Mouse (Mus musculus) hindbrain, embryonic 13.5 days (tissue): ENCODE results near the gene Gm42669. TPM values are rescaled to one million over a fixed set of nuclear protein-coding genes. Genes with fewer than 3 reads are reported as not detected.

ENCODE experiments used
- ATAC-seq: fragments of 200-750 bp; cut with Nextera tagmentation; 2 replicates; pipeline ENCODE4 v1.8.0; 2017; ENCODE audit warnings: moderate TSS enrichment; ENCODE audit not compliant: low FRiP score
- H3K27ac ChIP-seq: fragments of 300-500 bp; sonication (generic); 2 replicates; pipeline ENCODE4 v1.5.1; 2015; ENCODE audit warnings: inconsistent platforms, mild to moderate bottlenecking, moderate library complexity
- H3K27me3 ChIP-seq: fragments of 300-500 bp; sonication (generic); 2 replicates; pipeline ENCODE4 v1.6.1; 2015; ENCODE audit warnings: mild to moderate bottlenecking, inconsistent platforms
- H3K36me3 ChIP-seq: fragments of 300-500 bp; sonication (generic); 2 replicates; pipeline ENCODE4 v1.6.1; 2015; ENCODE audit warnings: mild to moderate bottlenecking, inconsistent platforms
- H3K4me1 ChIP-seq: fragments of 300-500 bp; sonication (generic); replicated peaks from 2 replicates; pipeline ENCODE4 v1.6.1; 2015; ENCODE audit warnings: inconsistent platforms
- H3K4me2 ChIP-seq: fragments of 300-500 bp; sonication (generic); 2 replicates; pipeline ENCODE4 v1.6.1; 2015; ENCODE audit warnings: inconsistent platforms, mild to moderate bottlenecking, moderate library complexity
- H3K4me3 ChIP-seq: fragments of 300-500 bp; sonication (generic); 2 replicates; pipeline ENCODE4 v1.5.1; 2015; ENCODE audit warnings: mild to moderate bottlenecking, inconsistent platforms
- H3K9ac ChIP-seq: fragments of 300-500 bp; sonication (generic); 2 replicates; pipeline ENCODE4 v1.6.1; 2015; ENCODE audit warnings: mild to moderate bottlenecking, inconsistent platforms
- H3K9me3 ChIP-seq: fragments of 300-500 bp; sonication (generic); 2 replicates; pipeline ENCODE4 v1.6.1; 2016; ENCODE audit warnings: inconsistent platforms
- WGBS: fragments of 180-500 bp; shearing (Covaris S2); methylation state at CpG from one replicate; pipeline ENCODE4 v1.1.7; 2015; 5-methylcytosine and 5-hydroxymethylcytosine counted together
- polyA plus RNA-seq: library from polyadenylated mRNA; unstranded; fragments of >200 nt; fragmentation: Nextera tagmentation; extraction: Ambion mirVana; gene quantifications from 2 replicates; pipeline ENCODE4 v1.2.1, GENCODE M21; 2015

The Gm42669 gene
- polyA plus RNA-seq, 1 experiment from 2014 or later, result 0.70 TPM

DNA sequence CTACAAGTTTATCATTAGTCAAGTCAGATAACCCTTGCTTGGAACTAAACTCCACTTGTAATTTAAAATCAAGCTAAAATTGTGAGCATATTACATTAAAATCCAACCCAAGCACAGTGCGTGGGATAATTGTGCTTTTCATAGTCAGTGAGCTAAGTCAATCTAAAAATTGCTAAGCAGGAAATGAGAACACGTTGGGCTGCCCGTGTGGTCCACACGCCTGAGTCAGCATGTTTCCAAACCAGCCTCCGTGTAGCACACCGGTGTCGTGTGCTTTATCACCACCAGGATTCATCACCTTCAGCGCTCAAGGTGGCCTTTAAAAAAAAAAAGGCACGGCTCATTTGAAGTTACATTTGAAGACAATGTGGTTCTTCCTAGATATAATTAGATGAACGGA is 16.9 kb downstream of the Gm42669 start:
- H3K36me3 ChIP-seq, result no peaks in the 10 kb centered on the region
- no peak overlapping the region for H3K9ac ChIP-seq
- no peak overlapping the region for H3K27ac ChIP-seq
- H3K4me2 ChIP-seq, result no peak overlapping the region
- no peak for ATAC-seq
- no peaks in the 10 kb centered on the region for H3K27me3 ChIP-seq
- no peak overlapping the region for H3K4me3 ChIP-seq
- no peaks in the 10 kb centered on the region for H3K4me1 ChIP-seq
- WGBS, result 85% methylated on average over 10 of the region's 10 CpGs
- no peaks in the 10 kb centered on the region for H3K9me3 ChIP-seq

GRCm38 (mm10) chr5:107528856-107529255 is 21.4 kb downstream of the Gm42669 start:
- Histone ChIP-seq H3K4me2 (no peak overlapping the region), H3K27ac (no peak overlapping the region), H3K9me3 (no peaks in the 10 kb centered on the region), H3K27me3 (no peaks in the 10 kb centered on the region), H3K4me1 (no peaks in the 10 kb centered on the region), H3K36me3 (no peaks in the 10 kb centered on the region), H3K4me3 (no peak overlapping the region), H3K9ac (no peak overlapping the region)
- 92% methylated on average over 3 of the region's 3 CpGs for WGBS
- ATAC-seq, result no peak

GRCm38 (mm10) chr5:107533590-107533989 is 26.2 kb downstream of the Gm42669 start:
- no peaks in the 10 kb centered on the region for H3K9me3 ChIP-seq
- 73% methylated on average over 2 of the region's 2 CpGs for WGBS
- H3K4me1 ChIP-seq, result no peaks in the 10 kb centered on the region
- H3K27me3 ChIP-seq, result no peaks in the 10 kb centered on the region
- H3K9ac ChIP-seq, result no peak overlapping the region
- H3K27ac ChIP-seq, result no peak overlapping the region
- H3K36me3 ChIP-seq, result no peaks in the 10 kb centered on the region
- no peak overlapping the region for H3K4me2 ChIP-seq
- no peak for ATAC-seq
- H3K4me3 ChIP-seq, result no peak overlapping the region

GRCm38 (mm10) chr5:107534581-107534980 is 27.2 kb downstream of the Gm42669 start, which contains the start of gene 1700028K03Rik:
1700028K03Rik (plus strand) TSS chr5:107534709.
- WGBS, result 69% methylated on average over 15 of the region's 15 CpGs
- no peaks in the 10 kb centered on the region for H3K36me3 ChIP-seq
- no peaks in the 10 kb centered on the region for H3K27me3 ChIP-seq
- no peak within 1 kb of the TSS for H3K4me3 ChIP-seq
- no peak within 1 kb of the TSS for H3K9ac ChIP-seq
- no peak within 1 kb of the TSS for H3K4me2 ChIP-seq
- H3K9me3 ChIP-seq, result no peaks in the 10 kb centered on the region
- H3K27ac ChIP-seq, result no peak within 1 kb of the TSS
- H3K4me1 ChIP-seq, result no peaks in the 10 kb centered on the region
- ATAC-seq, result no peak

GRCm38 (mm10) chr5:107541696-107542095 is 34.3 kb downstream of the Gm42669 start:
- 0 out of 2 replicates have a peak, but pooled peaks cover 3% of the 10 kb centered on the region for H3K4me1 ChIP-seq
- ATAC-seq, result no peak
- H3K36me3 ChIP-seq, result no peaks in the 10 kb centered on the region
- H3K4me2 ChIP-seq, result no peak overlapping the region
- H3K9me3 ChIP-seq, result no peaks in the 10 kb centered on the region
- no peak overlapping the region for H3K4me3 ChIP-seq
- H3K27ac ChIP-seq, result peak overlapping the region; percentile 26; the same call in 1 of the 2 replicates
- H3K27me3 ChIP-seq, result no peaks in the 10 kb centered on the region
- H3K9ac ChIP-seq, result no peak overlapping the region
- 20% methylated on average over 7 of the region's 7 CpGs for WGBS

GRCm38 (mm10) chr5:107545927-107546326 is 38.5 kb downstream of the Gm42669 start:
- Histone ChIP-seq H3K9ac (no peak overlapping the region), H3K27ac (no peak overlapping the region), H3K4me3 (no peak overlapping the region), H3K9me3 (no peaks in the 10 kb centered on the region), H3K36me3 (peaks cover 26% of the 10 kb centered on the region), H3K4me2 (no peak overlapping the region), H3K4me1 (0 out of 2 replicates have a peak, but pooled peaks cover 3% of the 10 kb centered on the region), H3K27me3 (no peaks in the 10 kb centered on the region)
- ATAC-seq, result no peak
- 86% methylated on average over 4 of the region's 4 CpGs for WGBS

DNA sequence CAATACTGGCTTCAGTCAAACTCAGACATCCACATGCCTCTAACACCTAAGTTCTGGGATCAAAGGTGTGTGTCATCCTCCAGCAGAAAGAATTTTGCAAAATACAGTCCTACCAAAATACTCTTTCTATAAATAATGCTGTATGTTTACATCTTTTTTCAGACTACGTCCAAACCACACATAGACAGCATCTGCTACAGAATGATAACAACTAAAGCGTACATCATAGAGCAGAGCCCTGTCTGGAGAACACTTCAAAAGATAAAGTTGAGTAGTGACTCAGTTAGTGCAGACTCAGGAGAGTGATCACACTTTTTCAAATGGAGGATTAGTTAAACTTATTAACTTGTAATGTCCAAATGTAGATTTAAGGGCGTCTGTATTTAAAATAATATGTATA is 40.5 kb downstream of the Gm42669 start:
- Histone ChIP-seq H3K9ac (no peak overlapping the region), H3K4me1 (no peaks in the 10 kb centered on the region), H3K27ac (no peak overlapping the region), H3K4me3 (no peak overlapping the region), H3K4me2 (no peak overlapping the region), H3K27me3 (no peaks in the 10 kb centered on the region), H3K36me3 (peaks cover 36% of the 10 kb centered on the region), H3K9me3 (no peaks in the 10 kb centered on the region)
- ATAC-seq, result no peak
- 91% methylated on average over 3 of the region's 3 CpGs for WGBS

DNA sequence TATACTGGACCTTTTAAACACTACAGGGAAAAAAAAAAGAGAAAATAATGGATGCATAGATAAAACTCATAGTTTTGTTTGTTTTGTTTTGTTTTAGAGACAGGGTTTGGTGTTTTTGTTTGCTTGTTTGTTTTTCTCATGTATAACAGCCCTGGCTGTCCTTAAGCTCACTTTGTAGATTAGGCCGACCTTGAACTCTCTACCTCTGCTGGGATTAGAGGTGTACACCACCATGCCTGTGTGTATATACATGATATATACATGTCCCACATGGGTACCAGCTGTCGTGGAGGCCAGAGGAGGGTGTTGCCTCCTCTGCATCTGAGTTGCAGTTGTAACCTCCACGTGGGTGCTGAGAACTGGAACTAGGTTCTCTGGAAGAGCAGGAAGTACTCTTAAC is 41.0 kb downstream of the Gm42669 start:
- WGBS, result 96% methylated on average over 3 of the region's 3 CpGs
- no peaks in the 10 kb centered on the region for H3K27me3 ChIP-seq
- no peak overlapping the region for H3K27ac ChIP-seq
- no peak for ATAC-seq
- H3K4me2 ChIP-seq, result no peak overlapping the region
- H3K36me3 ChIP-seq, result peaks cover 38% of the 10 kb centered on the region
- H3K4me1 ChIP-seq, result no peaks in the 10 kb centered on the region
- H3K9me3 ChIP-seq, result no peaks in the 10 kb centered on the region
- no peak overlapping the region for H3K4me3 ChIP-seq
- no peak overlapping the region for H3K9ac ChIP-seq

GRCm38 (mm10) chr5:107554336-107554735 is 46.9 kb downstream of the Gm42669 start:
- Histone ChIP-seq H3K9ac (no peak overlapping the region), H3K36me3 (peaks cover 49% of the 10 kb centered on the region), H3K4me1 (no peaks in the 10 kb centered on the region), H3K27ac (no peak overlapping the region), H3K4me2 (no peak overlapping the region), H3K27me3 (no peaks in the 10 kb centered on the region), H3K9me3 (no peaks in the 10 kb centered on the region), H3K4me3 (no peak overlapping the region)
- WGBS, result 93% methylated on average over 5 of the region's 5 CpGs
- no peak for ATAC-seq

DNA sequence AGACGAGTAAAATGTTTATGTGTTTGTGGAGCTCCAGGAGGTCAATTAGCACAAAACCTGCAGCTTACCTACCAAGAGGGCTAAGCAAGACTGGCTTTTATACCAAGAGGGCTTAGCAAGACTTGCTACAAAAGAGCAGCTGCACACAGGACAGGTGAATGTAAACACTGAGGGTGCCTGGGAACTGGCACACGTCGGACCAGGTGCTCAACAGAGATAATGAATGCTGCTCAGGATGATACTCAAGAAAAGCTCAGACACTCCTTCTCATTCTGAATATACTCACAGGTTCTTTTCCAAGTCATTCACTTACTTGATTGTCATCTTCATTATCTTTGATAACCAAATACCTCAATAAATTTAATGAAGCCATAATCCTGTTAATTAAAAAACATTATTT is 49.5 kb downstream of the Gm42669 start:
- Histone ChIP-seq H3K4me3 (no peak overlapping the region), H3K27me3 (no peaks in the 10 kb centered on the region), H3K4me1 (no peaks in the 10 kb centered on the region), H3K4me2 (no peak overlapping the region), H3K36me3 (peaks cover 57% of the 10 kb centered on the region), H3K9me3 (no peaks in the 10 kb centered on the region), H3K9ac (no peak overlapping the region), H3K27ac (no peak overlapping the region)
- no peak for ATAC-seq
- WGBS, result 93% methylated on average over 3 of the region's 3 CpGs

DNA sequence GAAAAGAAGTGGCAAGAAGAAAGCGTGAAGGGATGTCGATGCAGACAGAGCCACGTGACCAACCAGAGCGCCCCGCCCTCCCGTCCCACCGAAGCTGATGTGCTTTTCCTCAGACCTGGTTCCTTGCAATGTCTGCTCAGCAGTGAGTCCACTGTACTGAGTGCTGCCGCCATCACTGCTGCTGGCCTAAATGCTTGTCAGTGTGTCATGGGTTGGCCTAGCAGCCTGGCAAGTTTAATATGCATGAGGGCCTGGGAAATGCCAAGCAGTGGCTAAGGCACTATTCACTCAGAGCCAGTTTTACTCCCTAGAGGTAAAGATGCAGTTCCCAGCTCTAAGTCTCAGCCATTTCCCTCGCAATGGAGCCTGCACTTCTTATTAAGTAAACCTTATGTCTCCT is 61.7 kb downstream of the Gm42669 start:
- Histone ChIP-seq H3K4me1 (no peaks in the 10 kb centered on the region), H3K36me3 (peaks cover 59% of the 10 kb centered on the region), H3K9me3 (no peaks in the 10 kb centered on the region), H3K4me3 (no peak overlapping the region), H3K4me2 (no peak overlapping the region), H3K27ac (no peak overlapping the region), H3K27me3 (no peaks in the 10 kb centered on the region), H3K9ac (no peak overlapping the region)
- no peak for ATAC-seq
- WGBS, result 89% methylated on average over 9 of the region's 9 CpGs

GRCm38 (mm10) chr5:107597301-107598077 is 90.1 kb downstream of the Gm42669 start, which contains the start of the genes Rpap2 and Glmn:
Rpap2 (plus strand) TSS chr5:107597373.
Glmn (minus strand) TSS chr5:107597888.
- Histone ChIP-seq H3K4me3 (peak within 1 kb of the TSS; percentile 71), H3K4me1 (peaks cover 7% of the 10 kb centered on the region), H3K36me3 (peaks cover 20% of the 10 kb centered on the region), H3K27ac (peak within 1 kb of the TSS; percentile 93), H3K9me3 (no peaks in the 10 kb centered on the region), H3K9ac (peak within 1 kb of the TSS; percentile 86), H3K27me3 (no peaks in the 10 kb centered on the region), H3K4me2 (peak within 1 kb of the TSS; percentile 62)
- peak; percentile 97 for ATAC-seq
- WGBS, result under 1% methylated on average over 50 of the region's 64 CpGs

GRCm38 (mm10) chr5:107598380-107598779 is 91.0 kb downstream of the Gm42669 start:
- Histone ChIP-seq H3K27ac (no peak overlapping the region), H3K4me1 (peaks cover 7% of the 10 kb centered on the region), H3K27me3 (no peaks in the 10 kb centered on the region), H3K36me3 (peaks cover 21% of the 10 kb centered on the region), H3K9me3 (no peaks in the 10 kb centered on the region), H3K9ac (peak overlapping the region; percentile 86), H3K4me3 (peak overlapping the region; percentile 71), H3K4me2 (peak overlapping the region; percentile 62)
- ATAC-seq, result no peak
- 30% methylated on average over 4 of the region's 4 CpGs for WGBS
